Mouse (Mus musculus): ENCODE measurements around the gene Unc13a. TPM values are rescaled to one million over a fixed set of nuclear protein-coding genes. Genes with fewer than 3 reads are reported as not detected.

Gene Unc13a
- polyA plus RNA-seq, 1 experiment, result 0.54 TPM

DNA sequence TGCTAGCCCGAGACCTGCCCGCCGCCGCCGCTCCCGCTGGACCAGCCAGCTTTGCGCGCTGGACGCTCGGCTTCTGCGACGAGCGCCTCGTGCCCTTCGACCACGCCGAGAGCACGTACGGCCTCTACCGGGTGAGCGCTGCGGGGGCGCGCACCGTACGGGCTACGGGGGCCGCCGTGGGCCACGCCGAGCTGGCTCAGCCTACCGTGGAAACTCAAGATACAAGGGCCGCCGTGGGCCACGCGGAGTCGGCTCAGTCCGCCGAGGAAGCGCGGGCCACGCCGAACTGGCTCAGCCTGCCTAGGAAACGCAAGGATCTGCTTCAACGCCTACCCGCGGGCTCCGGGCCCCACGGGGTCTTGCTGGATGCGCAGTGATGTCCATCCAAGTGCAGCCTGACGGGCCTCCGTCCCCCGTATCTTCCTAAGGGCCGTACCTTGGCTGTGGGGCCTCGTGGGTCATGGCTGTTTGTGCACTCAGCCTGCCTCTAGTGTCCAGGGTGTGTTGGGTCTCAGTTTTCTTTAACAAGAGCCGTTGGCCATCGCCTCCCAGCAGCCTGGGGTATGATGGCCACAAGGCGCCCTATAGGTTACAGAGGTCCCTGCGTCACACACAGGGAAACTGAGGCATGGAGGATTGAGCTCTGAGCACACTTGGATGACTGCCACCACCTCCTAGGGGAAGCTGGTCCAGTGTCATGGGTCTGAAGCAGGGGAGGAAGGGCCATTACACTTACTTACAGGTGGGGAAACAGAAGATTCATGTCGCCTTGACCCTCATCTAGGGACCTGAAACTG, 79.0 kb downstream of the Unc13a start:
- peaks cover 24% of the 10 kb centered on the region; the same call in 1 of the 2 replicates for H3K4me1 ChIP-seq (ENCODE audit: control insufficient read depth, insufficient read depth, insufficient read length)
- WGBS, result 2% methylated on average over 60 of the region's 60 CpGs
- no peak for TF ChIP-seq CTCF (IDR thresholded peaks at IDR 0.05; ENCODE audit: extremely low read depth, insufficient read depth, insufficient read length, insufficient replicate concordance)
- TF ChIP-seq POLR2A (IDR thresholded peaks at IDR 0.05; ENCODE audit: low read depth, low read length), result no peak; the same call in 1 of the 2 replicates
- H3K27ac ChIP-seq (ENCODE audit: insufficient read depth, low read length), result peak overlapping the region; percentile 99
- H3K27me3 ChIP-seq (ENCODE audit: control insufficient read depth, insufficient read depth, low read length), result no peaks in the 10 kb centered on the region
- H3K4me3 ChIP-seq (ENCODE audit: extremely low read depth, insufficient read depth, insufficient read length), result peak overlapping the region; percentile 95
- DNase-seq (ENCODE audit: low read depth in 1 of 2, low spot score in 2 of 2), result peak; percentile 31 to 75
- H3K36me3 ChIP-seq (ENCODE audit: control insufficient read depth, insufficient read depth, low read length), result no peaks in the 10 kb centered on the region

DNA sequence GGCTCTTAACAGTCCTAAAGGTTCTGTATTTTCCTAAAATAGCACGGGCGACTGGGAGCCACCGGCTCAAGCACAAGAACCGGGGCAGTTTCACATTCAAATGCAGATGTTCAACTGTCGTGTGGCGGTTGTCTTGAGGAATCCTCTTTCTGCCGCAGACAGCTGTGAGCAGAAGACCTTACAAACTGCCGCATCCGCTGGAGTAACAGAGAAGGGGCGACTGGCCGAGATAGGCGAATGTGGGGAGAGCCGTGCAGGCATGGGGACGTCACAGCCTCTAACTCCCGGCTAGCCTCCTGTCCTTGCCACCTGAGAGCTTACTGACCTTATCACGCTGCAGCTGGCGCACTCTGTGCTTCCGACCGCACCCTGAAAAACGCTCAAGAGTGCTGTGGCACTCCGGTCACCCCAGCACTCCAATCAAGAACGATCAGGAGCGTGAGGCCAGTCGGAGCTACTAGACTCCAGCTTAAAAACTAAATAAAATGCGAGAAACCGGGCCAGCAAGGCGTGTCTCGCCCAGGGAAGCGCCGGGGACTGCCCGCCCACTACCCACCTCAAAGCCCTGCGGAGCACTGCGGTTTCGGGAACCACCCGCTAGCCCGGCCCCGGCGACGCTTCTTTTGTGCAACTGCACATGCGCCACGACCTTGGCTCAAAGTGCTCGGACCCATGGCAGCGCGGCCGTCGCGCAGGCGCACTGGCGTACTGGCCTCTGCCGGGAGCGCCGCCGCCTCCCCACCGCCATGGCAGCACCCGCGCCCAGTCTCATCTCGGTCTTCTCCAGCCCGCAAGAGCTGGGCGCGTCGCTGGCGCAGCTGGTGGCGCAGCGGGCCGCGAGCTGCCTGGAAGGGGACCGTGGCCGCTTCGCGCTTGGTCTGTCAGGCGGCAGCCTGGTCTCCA, 79.8 kb downstream of the Unc13a start, which contains the start of gene Pgls:
Gene Pgls, plus strand, starts transcription at position 706 of the 903 bp plus-strand sequence.
- Histone ChIP-seq H3K4me1 (ENCODE audit: control insufficient read depth, insufficient read depth, insufficient read length) (peaks cover 20% of the 10 kb centered on the region; the same call in 1 of the 2 replicates), H3K27me3 (ENCODE audit: control insufficient read depth, insufficient read depth, low read length) (no peaks in the 10 kb centered on the region), H3K36me3 (ENCODE audit: control insufficient read depth, insufficient read depth, low read length) (no peaks in the 10 kb centered on the region), H3K4me3 (ENCODE audit: extremely low read depth, insufficient read depth, insufficient read length) (peak within 1 kb of the TSS; percentile 95), H3K27ac (ENCODE audit: insufficient read depth, low read length) (peak within 1 kb of the TSS; percentile 99)
- peak; percentile 76 to 96 for DNase-seq (ENCODE audit: low read depth in 1 of 2, low spot score in 2 of 2)
- WGBS, result under 1% methylated on average over 71 of the region's 71 CpGs
- TF ChIP-seq POLR2A (IDR thresholded peaks at IDR 0.05; ENCODE audit: low read depth, low read length) (peak; percentile 65), CTCF (IDR thresholded peaks at IDR 0.05; ENCODE audit: extremely low read depth, insufficient read depth, insufficient read length, insufficient replicate concordance) (no peak)

DNA sequence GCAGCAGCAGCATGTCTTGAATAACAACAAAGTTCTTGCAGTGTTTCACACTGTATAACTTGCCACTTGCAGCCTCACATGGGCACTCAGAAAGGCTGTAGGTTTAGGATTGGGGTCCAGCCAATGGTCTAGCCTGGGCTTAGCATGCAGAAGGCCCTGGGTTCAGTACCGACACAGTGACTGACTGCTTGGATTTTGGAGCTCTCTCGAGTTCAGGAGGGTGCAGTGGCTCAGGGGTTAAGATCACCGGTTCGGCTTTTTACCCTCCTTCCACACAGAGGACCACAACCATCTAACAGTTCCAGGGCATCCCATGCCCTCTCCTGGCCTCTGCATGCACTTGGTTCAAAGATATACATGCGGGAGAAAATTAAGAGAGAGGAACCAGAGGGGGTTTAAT, 80.5 kb downstream of the Unc13a start:
- peaks cover 13% of the 10 kb centered on the region; the same call in 1 of the 2 replicates for H3K4me1 ChIP-seq (ENCODE audit: control insufficient read depth, insufficient read depth, insufficient read length)
- TF ChIP-seq CTCF (IDR thresholded peaks at IDR 0.05; ENCODE audit: extremely low read depth, insufficient read depth, insufficient read length, insufficient replicate concordance), result no peak
- TF ChIP-seq POLR2A (IDR thresholded peaks at IDR 0.05; ENCODE audit: low read depth, low read length), result no peak
- H3K27ac ChIP-seq (ENCODE audit: insufficient read depth, low read length), result peak overlapping the region; percentile 95

DNA sequence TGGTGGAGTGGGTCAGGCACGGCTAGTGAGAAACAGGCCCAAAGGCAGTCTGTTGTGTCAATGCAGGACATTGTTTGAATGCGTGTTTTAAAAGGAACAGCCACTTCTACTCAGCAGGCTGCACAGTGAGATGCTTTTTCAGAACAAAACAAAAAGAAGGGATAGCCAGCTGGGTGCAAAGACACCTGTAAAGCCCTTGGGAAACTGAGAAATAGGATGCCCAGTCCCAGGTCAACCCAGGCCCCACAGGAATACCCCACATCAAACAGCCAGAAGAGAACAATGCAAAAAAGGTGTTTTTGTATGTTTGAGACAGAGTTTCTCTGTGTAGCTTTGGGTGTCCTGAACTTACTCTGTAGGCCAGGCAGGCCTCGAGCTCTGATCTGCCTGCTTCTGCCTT, 82.8 kb downstream of the Unc13a start:
- no peak for DNase-seq (ENCODE audit: low read depth in 1 of 2, low spot score in 2 of 2)
- 84% methylated on average over 3 of the region's 3 CpGs for WGBS
- Histone ChIP-seq H3K4me3 (ENCODE audit: extremely low read depth, insufficient read depth, insufficient read length) (no peak overlapping the region), H3K27me3 (ENCODE audit: control insufficient read depth, insufficient read depth, low read length) (no peaks in the 10 kb centered on the region), H3K4me1 (ENCODE audit: control insufficient read depth, insufficient read depth, insufficient read length) (peaks cover 8% of the 10 kb centered on the region; the same call in 1 of the 2 replicates), H3K36me3 (ENCODE audit: control insufficient read depth, insufficient read depth, low read length) (no peaks in the 10 kb centered on the region), H3K27ac (ENCODE audit: insufficient read depth, low read length) (no peak overlapping the region)
- TF ChIP-seq CTCF (IDR thresholded peaks at IDR 0.05; ENCODE audit: extremely low read depth, insufficient read depth, insufficient read length, insufficient replicate concordance), result no peak
- no peak for TF ChIP-seq POLR2A (IDR thresholded peaks at IDR 0.05; ENCODE audit: low read depth, low read length)

More for the DNA sequence above, 80.5 kb downstream of the Unc13a start:
- Histone ChIP-seq H3K27me3 (ENCODE audit: control insufficient read depth, insufficient read depth, low read length) (no peaks in the 10 kb centered on the region), H3K4me3 (ENCODE audit: extremely low read depth, insufficient read depth, insufficient read length) (peak overlapping the region; percentile 95), H3K36me3 (ENCODE audit: control insufficient read depth, insufficient read depth, low read length) (no peaks in the 10 kb centered on the region)
- no peak for DNase-seq (ENCODE audit: low read depth in 1 of 2, low spot score in 2 of 2)
- 6% methylated on average over 5 of the region's 5 CpGs for WGBS

DNA sequence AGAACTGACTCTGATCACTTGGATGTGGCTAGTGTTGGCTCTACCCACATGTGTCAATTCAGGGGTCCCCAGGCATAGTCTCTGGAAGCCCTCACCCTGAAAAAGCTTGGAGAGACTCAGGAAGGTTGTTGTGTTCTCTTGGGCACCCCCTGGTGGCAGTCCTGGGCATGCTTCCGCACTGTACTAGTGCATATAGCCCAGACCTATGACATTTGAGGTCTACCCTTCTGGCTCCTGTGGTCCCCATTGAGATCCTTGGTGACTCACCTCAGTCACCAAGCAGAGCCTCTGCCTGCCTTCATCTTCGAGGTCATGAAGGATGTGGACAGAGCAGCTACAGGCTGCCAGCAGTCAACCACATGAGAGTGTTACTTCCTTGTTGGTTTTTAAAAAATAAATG, 84.7 kb downstream of the Unc13a start:
- TF ChIP-seq POLR2A (IDR thresholded peaks at IDR 0.05; ENCODE audit: low read depth, low read length) (no peak), CTCF (IDR thresholded peaks at IDR 0.05; ENCODE audit: extremely low read depth, insufficient read depth, insufficient read length, insufficient replicate concordance) (peak; percentile 42; the same call in 1 of the 2 replicates)
- 51% methylated on average over 2 of the region's 2 CpGs for WGBS
- H3K4me3 ChIP-seq (ENCODE audit: extremely low read depth, insufficient read depth, insufficient read length), result no peak overlapping the region
- no peaks in the 10 kb centered on the region for H3K27me3 ChIP-seq (ENCODE audit: control insufficient read depth, insufficient read depth, low read length)
- DNase-seq (ENCODE audit: low read depth in 1 of 2, low spot score in 2 of 2), result no peak
- no peaks in the 10 kb centered on the region for H3K36me3 ChIP-seq (ENCODE audit: control insufficient read depth, insufficient read depth, low read length)
- peaks cover 3% of the 10 kb centered on the region; the same call in 1 of the 2 replicates for H3K4me1 ChIP-seq (ENCODE audit: control insufficient read depth, insufficient read depth, insufficient read length)
- no peak overlapping the region for H3K27ac ChIP-seq (ENCODE audit: insufficient read depth, low read length)

DNA sequence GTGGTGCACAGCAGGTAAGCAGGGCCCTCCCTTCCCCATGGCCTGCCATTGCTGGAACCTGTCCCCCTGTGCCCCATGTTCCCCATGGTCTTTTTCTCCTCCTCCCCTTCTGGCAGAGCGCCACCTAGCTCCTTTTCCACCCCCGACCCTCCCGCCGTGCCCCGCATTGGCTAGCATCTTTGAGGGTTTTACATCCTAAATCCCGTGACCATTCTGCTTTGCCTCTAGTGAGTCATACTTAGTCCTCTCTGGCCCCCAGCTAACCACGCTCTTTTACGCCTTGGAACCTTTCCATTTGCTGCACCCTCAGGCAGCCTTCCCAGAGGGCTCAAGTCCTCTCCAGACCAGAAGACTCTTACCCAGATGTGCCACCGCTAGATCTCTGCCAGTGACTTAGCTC, 91.4 kb downstream of the Unc13a start:
- Histone ChIP-seq H3K36me3 (ENCODE audit: control insufficient read depth, insufficient read depth, low read length) (no peaks in the 10 kb centered on the region), H3K27ac (ENCODE audit: insufficient read depth, low read length) (no peak overlapping the region), H3K27me3 (ENCODE audit: control insufficient read depth, insufficient read depth, low read length) (no peaks in the 10 kb centered on the region), H3K4me1 (ENCODE audit: control insufficient read depth, insufficient read depth, insufficient read length) (no peaks in the 10 kb centered on the region), H3K4me3 (ENCODE audit: extremely low read depth, insufficient read depth, insufficient read length) (no peak overlapping the region)
- no peak for DNase-seq (ENCODE audit: low read depth in 1 of 2, low spot score in 2 of 2)
- TF ChIP-seq CTCF (IDR thresholded peaks at IDR 0.05; ENCODE audit: extremely low read depth, insufficient read depth, insufficient read length, insufficient replicate concordance) (no peak), POLR2A (IDR thresholded peaks at IDR 0.05; ENCODE audit: low read depth, low read length) (no peak)
- WGBS, result 91% methylated on average over 8 of the region's 9 CpGs
